Mouse (Mus musculus): ENCODE measurements around the gene Nceh1.

GRCm38 (mm10) chr3:27241864-27242263, 59.1 kb downstream of the Nceh1 start:
- TF ChIP-seq POLR2A (IDR thresholded peaks at IDR 0.05; ENCODE audit: control insufficient read depth in 1 of 2, insufficient read depth in 1 of 2, low read depth in 1 of 2, low read length in 2 of 2, poor library complexity in 1 of 2) (no peak), CHD2 (IDR thresholded peaks at IDR 0.05; ENCODE audit: low read length) (no peak)

Data from MEL (cell line).